Mouse (Mus musculus) liver, embryonic 11.5 days (tissue): ENCODE data around the gene Enpep. TPM values are rescaled to one million over a fixed set of nuclear protein-coding genes. Genes with fewer than 3 reads are reported as not detected.

Experiments used
- ATAC-seq: fragments of 200-750 bp; cut with Nextera tagmentation; replicated peaks from 2 replicates; pipeline ENCODE4 v1.8.0; 2017; ENCODE audit warnings: moderate number of reproducible peaks, mild to moderate bottlenecking, moderate TSS enrichment, moderate library complexity; ENCODE audit not compliant: low FRiP score
- DNase-seq: peaks from one replicate; pipeline ENCODE4 v3.0.0-alpha.2; 2017; ENCODE audit warnings: low spot score
- H3K27ac ChIP-seq: fragments of 300-500 bp; sonication (generic); 2 replicates; pipeline ENCODE4 v1.5.1; 2014; ENCODE audit warnings: mild to moderate bottlenecking, low read depth, low read length, control low read depth
- H3K27me3 ChIP-seq: fragments of 300-500 bp; sonication (generic); replicated peaks from 2 replicates; pipeline ENCODE4 v1.6.1; 2014; ENCODE audit warnings: low read length, mixed read lengths; ENCODE audit not compliant: control insufficient read depth, insufficient read depth
- H3K36me3 ChIP-seq: fragments of 300-500 bp; sonication (generic); 2 replicates; pipeline ENCODE4 v1.6.1; 2014; ENCODE audit warnings: mild to moderate bottlenecking, low read length, moderate library complexity, mixed read lengths; ENCODE audit not compliant: control insufficient read depth, insufficient read depth
- H3K4me1 ChIP-seq: fragments of 300-500 bp; sonication (generic); replicated peaks from 2 replicates; pipeline ENCODE4 v1.6.1; 2014; ENCODE audit warnings: low read length, mixed read lengths; ENCODE audit not compliant: control insufficient read depth, insufficient read depth
- H3K4me2 ChIP-seq: fragments of 300-500 bp; sonication (generic); 2 replicates; pipeline ENCODE4 v1.6.1; 2014; ENCODE audit warnings: mild to moderate bottlenecking, control low read depth, moderate library complexity
- H3K4me3 ChIP-seq: fragments of 300-500 bp; sonication (generic); 2 replicates; pipeline ENCODE4 v1.5.1; 2014; ENCODE audit warnings: low read depth, low read length, control low read depth
- H3K9ac ChIP-seq: fragments of 300-500 bp; sonication (generic); 2 replicates; pipeline ENCODE4 v1.6.1; 2014; ENCODE audit warnings: low read depth, low read length, control low read depth
- H3K9me3 ChIP-seq: fragments of 300-500 bp; sonication (generic); 2 replicates; pipeline ENCODE4 v1.6.1; 2016; ENCODE audit warnings: low read length, inconsistent platforms, mixed read lengths; ENCODE audit not compliant: control insufficient read depth
- WGBS: fragments of 180-500 bp; shearing (Covaris S2); extraction: QIAGEN DNeasy Blood & Tissue Kit; methylation state at CpG from one replicate; pipeline ENCODE4 v1.1.7; 2014; 5-methylcytosine and 5-hydroxymethylcytosine counted together
- polyA plus RNA-seq: library from polyadenylated mRNA; unstranded; fragments of >200 nt; fragmentation: Nextera tagmentation; extraction: Ambion mirVana; gene quantifications from 2 replicates; pipeline ENCODE4 v1.2.1, GENCODE M21; 2014

The Enpep gene
- polyA plus RNA-seq, 1 experiment from 2014 or later, result 4.3 TPM

DNA sequence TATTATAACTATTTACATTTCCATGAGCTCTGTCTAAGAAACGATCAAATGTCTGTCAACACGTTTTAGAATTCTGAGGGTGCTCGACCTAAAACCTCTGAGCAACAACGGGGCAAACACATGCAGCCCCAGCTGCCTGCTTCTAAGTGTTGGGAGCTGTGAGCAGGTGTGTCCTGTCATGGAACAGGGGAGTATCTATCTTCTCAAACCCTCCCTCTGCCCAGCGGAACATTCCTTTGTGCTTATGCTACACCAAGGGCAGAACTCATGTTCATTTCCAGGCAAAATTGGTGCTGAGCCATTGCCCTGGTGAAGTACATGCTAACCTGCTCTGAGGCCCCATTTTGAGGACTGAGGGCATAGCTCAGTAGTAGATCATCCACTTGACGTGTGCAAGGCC lies 10.9 kb downstream of the Enpep start:
- Histone ChIP-seq H3K4me1 (no peaks in the 10 kb centered on the region), H3K27ac (no peak overlapping the region), H3K4me2 (no peak overlapping the region), H3K9me3 (no peaks in the 10 kb centered on the region), H3K9ac (no peak overlapping the region), H3K36me3 (no peaks in the 10 kb centered on the region), H3K4me3 (no peak overlapping the region), H3K27me3 (no peaks in the 10 kb centered on the region)
- ATAC-seq (no peak), DNase-seq (no peak)
- 59% methylated on average over 6 of the region's 6 CpGs for WGBS

DNA sequence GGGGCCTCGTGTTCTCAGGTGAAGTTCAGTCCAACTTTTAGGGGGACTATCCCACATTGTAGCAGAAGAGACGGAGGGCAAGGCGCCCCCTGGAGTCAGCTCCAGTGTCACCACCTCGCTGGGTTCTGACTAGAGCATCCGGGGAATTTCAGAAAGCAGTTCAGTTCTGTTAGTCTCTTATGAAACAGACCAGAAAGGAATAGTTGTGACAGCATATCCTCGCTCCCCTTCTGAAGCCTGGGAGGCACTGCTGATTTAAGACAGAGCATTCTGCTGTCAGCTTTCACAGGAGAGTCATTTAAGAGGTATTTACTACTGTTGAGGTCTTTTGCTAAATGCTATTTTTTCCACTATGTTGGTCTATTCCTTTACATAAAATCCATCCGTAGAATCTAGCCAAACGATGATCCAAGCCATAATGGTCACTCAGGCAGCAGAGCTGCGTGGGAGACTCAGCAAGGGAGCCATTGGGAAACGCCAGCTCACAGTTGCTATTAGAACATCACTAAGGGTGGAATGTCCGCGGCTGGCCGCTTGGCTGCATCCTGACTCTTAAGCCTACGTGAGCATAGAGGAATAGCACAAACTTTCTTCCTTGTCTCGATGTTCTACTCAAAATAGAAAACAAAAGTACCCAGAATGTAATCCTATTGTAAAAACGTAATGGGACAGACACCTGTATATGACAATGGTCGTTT lies 15.3 kb downstream of the Enpep start:
- Histone ChIP-seq H3K27ac (no peak overlapping the region), H3K4me3 (no peak overlapping the region), H3K4me2 (no peak overlapping the region), H3K4me1 (no peaks in the 10 kb centered on the region), H3K9me3 (no peaks in the 10 kb centered on the region), H3K9ac (no peak overlapping the region), H3K27me3 (no peaks in the 10 kb centered on the region), H3K36me3 (no peaks in the 10 kb centered on the region)
- no peak for ATAC-seq
- no peak for DNase-seq
- WGBS, result 75% methylated on average over 17 of the region's 17 CpGs

DNA sequence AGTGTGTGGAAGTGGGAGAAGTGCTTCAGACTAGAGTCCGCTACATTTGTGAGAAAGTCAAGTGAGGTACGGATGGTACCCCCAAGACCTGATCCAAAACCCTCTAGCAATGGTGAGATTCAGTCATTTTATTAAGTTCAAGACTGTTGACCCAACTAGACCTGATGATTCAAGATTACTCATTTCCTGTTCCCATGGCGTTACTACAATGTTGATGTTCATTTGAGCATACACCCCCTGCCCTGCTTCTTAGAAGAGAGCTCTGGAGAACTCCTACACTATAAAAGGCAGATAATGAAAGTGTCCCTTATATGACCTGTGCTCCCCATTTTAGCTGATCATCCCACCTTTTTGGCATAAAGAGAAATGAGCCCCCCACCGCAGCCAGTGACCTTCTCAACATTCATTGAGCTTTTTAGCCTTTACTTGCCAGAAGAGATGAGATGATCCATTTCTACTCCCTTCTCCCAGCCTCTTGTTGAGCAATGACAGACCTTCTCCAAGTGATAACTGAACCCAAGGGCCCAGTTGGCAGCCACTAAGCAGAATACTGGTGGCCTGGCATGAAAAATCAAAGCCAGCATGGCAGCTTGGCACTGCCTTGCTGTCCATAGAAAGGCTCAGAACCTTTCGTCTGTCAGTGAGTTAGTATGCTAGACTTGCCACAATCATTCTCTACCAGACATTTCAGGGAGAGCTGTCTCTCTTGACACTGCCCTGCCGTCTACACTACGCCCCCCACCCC lies 18.7 kb downstream of the Enpep start:
- Histone ChIP-seq H3K4me3 (no peak overlapping the region), H3K27ac (no peak overlapping the region), H3K9me3 (no peaks in the 10 kb centered on the region), H3K27me3 (no peaks in the 10 kb centered on the region), H3K9ac (no peak overlapping the region), H3K36me3 (no peaks in the 10 kb centered on the region), H3K4me2 (no peak overlapping the region), H3K4me1 (no peaks in the 10 kb centered on the region)
- WGBS, result 81% methylated on average over 7 of the region's 7 CpGs
- DNase-seq (no peak), ATAC-seq (no peak)

DNA sequence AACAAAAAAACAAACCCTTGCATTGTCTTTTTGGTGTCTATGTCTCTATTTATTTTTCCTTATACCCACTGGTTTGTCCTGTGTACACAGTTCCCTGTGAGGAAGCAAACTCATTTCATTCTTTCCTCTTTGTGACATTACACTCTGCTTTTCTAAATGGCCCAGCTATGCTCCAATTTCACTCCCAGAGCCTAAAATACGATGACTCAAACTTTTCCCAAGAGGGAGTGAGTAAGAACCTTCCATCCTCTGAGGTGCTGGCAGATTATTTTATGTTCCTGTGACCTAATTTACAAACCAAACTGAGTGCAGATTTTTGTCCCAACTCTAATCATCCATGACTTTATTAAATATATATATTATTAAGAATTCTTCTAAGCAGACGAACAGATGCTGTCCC lies 19.3 kb downstream of the Enpep start:
- no peak for DNase-seq

DNA sequence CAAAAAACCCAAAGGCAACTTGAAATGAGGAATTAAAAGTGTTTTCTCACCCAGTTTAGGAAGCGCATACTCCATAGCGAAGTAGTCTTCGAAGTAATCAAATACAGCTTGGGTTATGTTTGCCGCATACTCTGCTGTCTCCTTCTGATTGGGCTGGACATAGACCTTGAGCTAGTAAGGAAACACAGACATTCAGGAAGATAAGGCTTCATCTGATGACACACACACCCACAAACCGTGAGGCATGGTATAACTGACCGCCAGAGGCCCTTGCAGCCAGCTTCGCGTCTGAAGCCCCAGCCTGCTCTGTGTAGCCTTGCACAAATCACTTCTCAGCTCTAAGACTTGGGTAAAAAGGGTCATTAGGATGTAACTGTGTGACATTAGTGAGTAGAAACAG lies 20.0 kb downstream of the Enpep start:
- DNase-seq, result no peak
- H3K4me1 ChIP-seq, result no peaks in the 10 kb centered on the region
- 77% methylated on average over 8 of the region's 8 CpGs for WGBS
- no peaks in the 10 kb centered on the region for H3K36me3 ChIP-seq
- H3K27me3 ChIP-seq, result no peaks in the 10 kb centered on the region
- H3K4me2 ChIP-seq, result no peak overlapping the region
- no peaks in the 10 kb centered on the region for H3K9me3 ChIP-seq
- no peak overlapping the region for H3K9ac ChIP-seq
- no peak for ATAC-seq
- no peak overlapping the region for H3K4me3 ChIP-seq
- no peak overlapping the region for H3K27ac ChIP-seq

More for the DNA sequence above, 19.3 kb downstream of the Enpep start:
- WGBS, result 71% methylated on average over 2 of the region's 2 CpGs
- Histone ChIP-seq H3K9ac (no peak overlapping the region), H3K9me3 (no peaks in the 10 kb centered on the region), H3K4me3 (no peak overlapping the region), H3K27me3 (no peaks in the 10 kb centered on the region), H3K36me3 (no peaks in the 10 kb centered on the region), H3K4me1 (no peaks in the 10 kb centered on the region), H3K27ac (no peak overlapping the region), H3K4me2 (no peak overlapping the region)
- ATAC-seq, result no peak

DNA sequence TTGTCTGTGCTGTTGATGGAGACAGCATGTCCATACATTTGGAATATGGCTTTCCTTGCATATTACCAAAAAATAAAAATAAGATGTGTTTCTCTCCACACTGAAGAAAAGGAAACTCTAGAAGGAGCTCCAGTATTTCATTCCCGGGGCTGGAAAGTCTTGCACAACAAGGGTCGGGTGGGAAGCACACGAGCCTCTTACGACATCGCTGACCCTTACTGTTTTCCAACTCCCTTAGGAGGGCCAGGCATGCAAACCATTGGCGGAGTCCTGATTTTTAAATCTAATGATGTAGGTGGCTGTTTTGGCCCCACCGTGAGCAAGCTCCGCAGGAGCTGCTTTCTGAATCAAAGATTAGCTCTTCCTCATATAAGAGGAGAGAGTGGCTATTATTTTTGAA lies 20.6 kb downstream of the Enpep start:
- no peaks in the 10 kb centered on the region for H3K9me3 ChIP-seq
- DNase-seq (no peak), ATAC-seq (no peak)
- H3K27ac ChIP-seq, result no peak overlapping the region
- H3K9ac ChIP-seq, result no peak overlapping the region
- no peak overlapping the region for H3K4me2 ChIP-seq
- 77% methylated on average over 8 of the region's 8 CpGs for WGBS
- H3K4me3 ChIP-seq, result no peak overlapping the region
- no peaks in the 10 kb centered on the region for H3K27me3 ChIP-seq
- no peaks in the 10 kb centered on the region for H3K36me3 ChIP-seq
- no peaks in the 10 kb centered on the region for H3K4me1 ChIP-seq

DNA sequence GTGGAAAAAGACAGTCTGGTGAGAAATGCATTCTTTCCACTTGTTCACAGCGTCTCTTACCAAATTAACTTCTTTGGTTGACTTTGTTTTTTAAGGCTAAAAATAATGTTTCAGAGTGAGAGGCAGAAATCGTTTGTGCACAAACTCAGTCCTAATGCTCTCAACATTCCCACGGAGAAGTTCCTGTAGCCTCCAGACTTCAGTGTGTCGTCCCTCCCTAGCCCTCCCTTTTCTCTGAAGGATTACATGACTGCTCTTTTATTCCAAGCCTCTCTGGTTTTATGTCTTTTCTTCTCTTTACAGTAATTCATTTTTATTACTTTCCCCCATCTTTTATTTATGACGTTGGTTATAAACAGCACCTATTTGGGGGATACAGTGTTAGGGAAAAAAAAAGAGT lies 22.6 kb downstream of the Enpep start:
- 68% methylated on average over 5 of the region's 5 CpGs for WGBS
- no peaks in the 10 kb centered on the region for H3K27me3 ChIP-seq
- no peak overlapping the region for H3K9ac ChIP-seq
- DNase-seq (no peak), ATAC-seq (no peak)
- no peak overlapping the region for H3K4me3 ChIP-seq
- no peaks in the 10 kb centered on the region for H3K9me3 ChIP-seq
- H3K4me2 ChIP-seq, result no peak overlapping the region
- no peaks in the 10 kb centered on the region for H3K4me1 ChIP-seq
- no peak overlapping the region for H3K27ac ChIP-seq
- H3K36me3 ChIP-seq, result no peaks in the 10 kb centered on the region

DNA sequence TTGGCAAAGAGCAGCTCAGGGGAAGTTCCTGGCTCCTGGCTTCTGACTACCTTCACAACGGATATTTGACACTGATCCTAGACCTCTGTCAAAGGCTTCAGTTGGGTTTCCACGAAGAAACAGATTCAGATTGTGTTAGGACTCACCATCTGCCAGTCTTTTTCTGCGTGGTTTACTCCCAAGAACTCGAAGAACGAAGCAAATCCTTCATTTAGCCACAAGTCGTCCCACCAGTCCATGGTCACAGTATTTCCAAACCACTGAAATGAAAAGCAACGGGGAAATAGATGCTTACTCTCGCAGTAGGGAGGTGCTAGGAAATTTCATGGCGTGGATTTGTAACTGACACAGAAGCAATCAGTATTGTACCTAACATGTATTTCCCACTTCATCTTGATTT lies 23.6 kb downstream of the Enpep start:
- DNase-seq (no peak), ATAC-seq (no peak)
- H3K27ac ChIP-seq, result no peak overlapping the region
- no peak overlapping the region for H3K9ac ChIP-seq
- no peaks in the 10 kb centered on the region for H3K27me3 ChIP-seq
- no peaks in the 10 kb centered on the region for H3K9me3 ChIP-seq
- H3K36me3 ChIP-seq, result no peaks in the 10 kb centered on the region
- 60% methylated on average over 9 of the region's 9 CpGs for WGBS
- H3K4me2 ChIP-seq, result no peak overlapping the region
- H3K4me3 ChIP-seq, result no peak overlapping the region
- no peaks in the 10 kb centered on the region for H3K4me1 ChIP-seq
